Mouse (Mus musculus) adrenal gland, adult 18-20 months (tissue): ENCODE measurements around the gene Rnf19b. TPM values are rescaled to one million over a fixed set of nuclear protein-coding genes. Genes with fewer than 3 reads are reported as not detected.

Source experiments
- DNase-seq, 2 experiments: peaks; one replicate each; pipeline ENCODE4 v3.0.0; 2021 to 2022; ENCODE audit warnings: low spot score in 2 of 2
- total RNA-seq, 2 experiments: library from RNA; stranded (reverse); gene quantifications; 1 replicate in 1 of 2; 2 replicates in 1 of 2; pipeline ENCODE4 v1.2.3; 2021

The Rnf19b gene
- total RNA-seq, 2 experiments from 2014 or later: 28.6 to 41.3 TPM

DNA sequence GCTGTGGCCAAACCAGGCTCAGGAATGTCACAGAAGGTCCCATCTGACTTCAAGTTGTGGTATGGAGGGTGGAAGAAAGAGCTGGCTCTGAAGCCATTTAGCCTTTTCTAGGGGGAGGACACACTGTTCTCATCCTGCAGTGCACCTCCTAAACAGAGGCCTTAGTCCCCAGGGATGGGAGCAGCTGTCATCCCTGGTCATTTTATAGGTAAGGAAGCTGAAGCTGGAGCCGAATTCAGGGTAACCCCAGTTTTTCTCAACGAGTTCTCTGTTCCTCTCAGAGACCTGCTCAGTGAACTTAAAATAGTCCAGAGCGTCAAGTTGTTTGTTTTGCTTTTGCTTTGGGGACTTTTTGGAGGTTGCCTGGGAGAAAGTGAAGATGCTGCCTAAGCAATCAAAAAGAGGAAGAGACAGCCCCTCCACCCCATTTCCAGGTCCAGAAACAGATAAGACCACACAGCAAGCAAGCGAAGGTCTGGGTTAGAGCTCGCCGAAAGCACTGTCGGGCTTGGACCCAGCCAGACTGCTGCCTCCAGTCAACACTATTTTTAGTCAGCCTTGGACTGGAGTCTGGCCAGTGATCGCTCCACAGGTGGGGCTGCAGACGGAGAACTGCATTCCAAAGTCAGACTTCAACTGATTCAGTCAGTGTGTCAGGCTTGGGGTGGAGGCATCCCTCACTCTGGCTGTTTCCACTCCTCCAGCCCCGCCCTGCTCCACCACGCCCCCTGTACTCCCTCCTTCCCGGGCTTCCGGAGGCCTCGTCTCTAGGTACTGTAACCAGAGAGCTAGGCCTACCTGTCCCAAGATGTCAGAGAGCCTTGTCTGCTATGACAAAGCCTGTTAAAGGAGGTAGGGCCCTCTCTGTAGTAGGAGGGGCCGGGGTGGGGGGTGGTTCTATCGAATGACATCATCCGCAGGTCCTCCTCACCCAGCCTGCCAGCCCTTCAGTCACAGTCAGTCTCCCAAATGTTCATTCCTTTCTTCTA is 24.8 kb upstream of the Rnf19b start:
- DNase-seq: peak; percentile 62 to 67

DNA sequence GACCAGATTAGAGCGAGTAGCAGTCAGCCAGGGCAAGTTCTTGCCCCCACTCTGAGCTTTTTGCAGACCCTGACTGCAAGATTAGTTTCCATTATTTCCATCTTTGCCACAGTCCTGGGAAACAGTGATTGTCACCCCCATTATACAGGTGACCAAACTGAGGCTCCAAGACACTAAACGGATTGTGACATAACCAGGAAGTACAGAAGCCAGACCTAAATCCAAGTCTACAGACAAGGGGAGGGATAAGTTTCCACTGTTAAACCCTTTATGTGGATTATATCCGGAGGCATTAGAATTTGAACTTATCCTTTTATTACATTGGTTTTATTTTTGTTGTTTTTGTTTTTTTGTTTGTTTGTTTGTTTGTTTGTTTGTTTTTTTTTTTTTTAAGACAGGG is 23.8 kb upstream of the Rnf19b start:
- no peak for DNase-seq

DNA sequence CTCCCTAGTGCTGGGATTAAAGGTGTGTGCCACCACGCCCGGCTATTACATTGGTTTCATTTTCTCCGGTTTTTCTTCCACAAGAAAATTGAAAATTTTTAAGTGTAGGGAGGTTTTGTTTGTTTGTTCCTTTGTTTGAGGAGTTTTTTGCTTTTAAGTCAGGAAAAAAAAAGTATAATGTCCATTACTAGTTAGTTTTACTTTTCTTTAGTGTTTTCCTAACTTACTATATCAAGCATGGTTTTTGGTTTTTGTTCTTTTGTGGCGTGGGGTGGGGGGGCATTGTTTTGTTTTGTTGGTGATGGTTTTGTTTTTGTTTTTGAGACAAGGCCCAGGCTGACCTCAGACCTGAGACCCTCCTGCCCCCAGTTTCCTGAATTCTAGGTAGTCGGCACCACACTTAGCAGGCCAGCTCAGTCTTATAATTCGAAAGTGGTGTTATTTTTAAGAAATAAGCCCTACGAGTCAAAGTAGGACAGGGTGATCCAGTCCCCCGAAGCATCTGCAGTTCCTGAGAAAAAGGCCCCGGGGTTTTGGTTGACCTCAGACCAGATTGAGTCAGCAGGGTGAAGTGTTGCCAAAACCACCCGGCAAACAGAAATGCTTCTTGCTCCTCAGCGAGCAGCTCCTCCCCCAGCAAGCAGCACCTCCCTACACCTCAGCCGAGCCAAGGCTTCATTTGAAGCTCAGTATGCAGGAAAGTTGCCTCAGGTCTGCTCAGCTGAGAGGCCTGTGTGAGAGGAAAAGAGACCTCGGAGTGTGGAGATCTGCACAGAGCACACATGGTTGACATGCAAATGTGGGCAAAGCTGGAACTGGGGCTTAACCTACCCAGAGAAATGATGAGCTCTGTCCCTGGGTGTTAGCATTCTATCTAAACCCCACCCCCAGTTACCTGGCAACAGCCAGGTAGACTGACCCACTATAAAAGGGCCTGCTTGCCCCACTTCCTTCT is 23.1 kb upstream of the Rnf19b start:
- DNase-seq: peak; percentile 59 to 64

DNA sequence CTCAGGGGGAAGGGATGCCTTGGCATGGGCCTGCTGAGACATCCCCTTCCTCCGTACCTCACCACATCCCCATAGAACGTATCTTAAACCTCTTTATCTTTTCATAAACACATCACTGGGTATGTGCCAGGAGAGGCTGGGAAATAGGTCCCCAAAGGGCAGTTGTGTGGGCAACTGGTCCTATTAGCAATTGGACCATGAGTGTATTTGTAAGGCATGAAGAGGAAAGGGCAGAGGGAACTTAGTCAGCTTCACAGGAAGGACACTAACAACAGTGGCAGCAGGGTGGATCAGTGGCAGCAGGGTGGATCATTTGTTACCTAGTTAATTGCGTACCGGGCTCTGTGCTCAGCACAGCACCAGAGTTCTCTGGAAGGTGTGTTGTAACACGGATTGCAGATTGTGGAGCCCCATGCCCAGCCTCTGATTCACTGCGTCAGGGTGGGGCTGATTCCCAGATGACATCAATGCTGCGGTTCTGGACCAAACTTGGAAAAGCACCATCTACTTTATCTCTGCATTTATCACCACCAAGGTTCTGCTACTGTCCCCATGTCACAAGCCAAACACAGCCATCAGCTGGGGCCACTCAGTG is 22.1 kb upstream of the Rnf19b start:
- DNase-seq: no peak

DNA sequence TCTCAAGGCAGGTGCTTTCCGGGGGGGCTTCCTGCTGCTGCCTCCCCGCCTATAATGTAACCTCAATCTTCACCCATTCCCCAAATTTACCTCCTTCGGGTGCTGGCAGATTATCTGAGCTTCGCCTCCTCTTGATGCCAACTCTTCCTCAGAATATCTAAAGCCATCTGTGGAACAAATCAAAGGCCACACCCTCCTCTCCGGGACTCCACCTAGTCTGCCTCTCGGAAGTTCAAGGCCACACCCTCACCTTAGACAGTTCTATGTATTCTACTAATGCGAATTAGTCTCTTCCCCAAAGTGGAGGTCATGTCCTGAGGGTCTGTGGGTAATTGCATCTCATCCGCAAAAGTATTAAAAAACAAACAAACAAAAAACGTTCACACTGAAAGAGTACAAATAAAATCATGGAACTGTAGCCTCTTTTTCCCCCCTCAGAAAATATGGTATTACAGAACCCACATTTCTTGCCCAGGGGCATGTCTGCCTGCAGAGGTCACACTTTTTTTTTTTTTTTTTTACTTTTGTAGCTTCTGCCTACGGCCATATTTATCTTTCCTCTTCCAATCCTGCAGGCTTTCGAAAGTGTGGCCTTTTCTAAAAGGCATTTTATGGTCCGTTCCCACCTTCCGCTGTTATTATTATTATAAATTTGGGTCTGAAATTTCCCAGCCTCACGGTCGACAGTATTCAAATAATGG is 10.2 kb upstream of the Rnf19b start:
- DNase-seq: no peak

DNA sequence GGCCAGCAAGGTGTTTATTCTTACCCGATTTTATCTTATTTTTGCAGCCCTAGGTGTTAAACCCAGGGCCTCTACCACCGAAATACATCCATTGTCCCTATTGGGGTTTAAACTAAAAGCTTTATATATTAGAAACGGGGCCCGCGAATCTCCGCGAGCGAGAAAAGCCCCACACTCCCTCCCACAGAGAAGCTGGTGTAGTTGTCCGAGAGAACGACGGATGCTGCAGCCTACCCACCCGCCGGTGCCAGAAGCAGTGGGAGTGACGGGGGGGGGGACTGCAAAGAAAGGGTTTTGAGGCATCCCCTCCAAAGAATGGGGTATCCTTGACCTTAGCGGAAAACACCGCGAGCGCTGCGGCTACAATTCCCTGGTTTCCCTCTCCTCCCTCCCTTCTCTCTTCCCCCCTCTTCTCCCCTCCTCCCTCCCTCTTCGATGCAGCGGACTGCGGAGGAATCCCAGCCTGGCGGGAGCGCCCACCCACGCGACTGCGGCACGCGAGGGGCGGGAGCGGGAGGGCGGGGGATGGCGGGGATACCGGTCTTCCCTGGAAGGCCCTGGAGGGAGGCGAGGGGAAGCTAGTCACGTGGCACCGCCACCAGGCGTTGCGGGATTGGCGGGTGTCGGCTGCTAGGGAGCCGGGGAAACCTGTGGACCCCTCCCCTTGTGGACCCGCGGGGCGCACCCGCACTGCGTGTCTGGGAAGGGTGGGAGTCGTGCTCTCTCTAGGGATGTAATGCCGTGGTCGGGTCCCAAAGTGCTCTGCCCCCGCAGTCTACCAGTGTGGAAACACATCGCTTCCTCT is 9.4 kb upstream of the Rnf19b start:
- DNase-seq: peak; percentile 61 to 66

DNA sequence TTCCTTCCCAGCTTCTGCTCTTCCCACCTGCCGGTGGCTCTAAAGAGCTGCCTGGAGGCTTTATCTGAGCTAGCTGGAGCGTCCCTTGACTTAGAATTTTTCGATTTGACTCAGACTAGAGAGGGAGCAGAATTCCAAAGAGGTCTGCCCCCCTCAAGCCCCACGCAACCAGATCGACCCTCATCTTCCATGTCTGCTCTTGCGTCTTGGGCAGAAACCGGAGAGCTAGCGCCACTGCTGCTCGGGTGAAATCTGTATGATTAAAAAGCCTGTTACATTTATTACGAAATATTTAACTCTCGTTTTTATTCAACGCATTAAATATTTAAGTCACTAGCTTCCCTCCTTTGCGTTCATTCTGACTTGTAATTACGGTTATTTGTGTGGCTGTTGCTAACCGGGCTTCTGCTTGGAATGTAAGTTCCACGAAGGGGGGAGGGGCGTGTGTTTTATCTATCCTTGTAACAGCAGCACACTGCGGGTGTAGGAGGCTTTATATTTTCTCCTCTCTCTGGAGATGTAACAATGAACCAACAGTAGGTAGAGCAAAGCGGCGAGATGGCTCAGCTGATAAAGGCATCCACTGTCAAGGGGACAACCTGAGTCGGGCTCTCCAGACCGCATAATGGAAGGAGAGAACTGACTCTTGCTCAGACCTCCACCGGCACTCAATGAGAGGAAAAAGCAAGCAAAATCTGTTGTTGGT is 8.6 kb upstream of the Rnf19b start:
- DNase-seq: no peak

DNA sequence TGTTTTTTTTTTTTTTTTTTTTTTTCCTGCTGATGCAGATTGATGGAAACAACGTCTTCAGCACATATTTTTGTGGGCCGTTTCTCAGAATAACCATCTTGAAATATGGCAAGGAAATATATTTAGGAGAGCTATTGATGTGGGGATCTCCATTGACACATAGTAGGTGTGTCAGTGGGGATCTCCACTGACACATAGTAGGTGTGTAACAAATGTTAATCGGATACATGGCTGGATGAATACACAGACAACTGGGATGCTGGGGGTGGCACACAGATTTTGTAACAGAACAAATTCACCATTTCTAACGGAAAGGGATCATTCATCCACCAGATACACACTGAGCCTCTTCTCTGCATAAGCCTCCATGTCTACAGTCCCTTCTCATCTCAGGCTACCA is 7.7 kb upstream of the Rnf19b start:
- DNase-seq: no peak

DNA sequence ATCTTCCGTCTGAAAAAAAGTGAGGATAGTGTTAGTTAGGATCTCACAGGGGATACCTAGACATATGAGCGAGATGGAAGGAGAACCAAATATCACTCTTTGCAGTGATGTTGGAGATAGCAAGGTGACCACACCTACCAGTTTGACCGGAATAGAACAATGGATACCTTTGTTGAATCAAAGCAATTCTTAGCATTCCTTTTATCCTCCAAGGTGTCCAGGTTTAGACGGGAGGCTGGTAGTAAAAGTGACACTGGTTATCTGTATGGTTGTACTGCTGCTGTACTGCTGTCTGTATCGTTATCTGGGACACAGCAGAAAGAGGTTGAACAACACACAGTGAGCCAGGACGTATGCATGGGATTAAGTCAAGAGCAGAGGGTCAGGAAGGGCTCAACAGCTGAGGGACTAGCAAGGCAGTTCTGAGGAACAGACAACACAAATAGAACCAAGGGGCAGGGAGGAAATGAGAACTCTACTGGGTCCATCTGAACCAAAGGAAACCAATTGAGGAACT is 7.1 kb upstream of the Rnf19b start:
- DNase-seq: no peak

DNA sequence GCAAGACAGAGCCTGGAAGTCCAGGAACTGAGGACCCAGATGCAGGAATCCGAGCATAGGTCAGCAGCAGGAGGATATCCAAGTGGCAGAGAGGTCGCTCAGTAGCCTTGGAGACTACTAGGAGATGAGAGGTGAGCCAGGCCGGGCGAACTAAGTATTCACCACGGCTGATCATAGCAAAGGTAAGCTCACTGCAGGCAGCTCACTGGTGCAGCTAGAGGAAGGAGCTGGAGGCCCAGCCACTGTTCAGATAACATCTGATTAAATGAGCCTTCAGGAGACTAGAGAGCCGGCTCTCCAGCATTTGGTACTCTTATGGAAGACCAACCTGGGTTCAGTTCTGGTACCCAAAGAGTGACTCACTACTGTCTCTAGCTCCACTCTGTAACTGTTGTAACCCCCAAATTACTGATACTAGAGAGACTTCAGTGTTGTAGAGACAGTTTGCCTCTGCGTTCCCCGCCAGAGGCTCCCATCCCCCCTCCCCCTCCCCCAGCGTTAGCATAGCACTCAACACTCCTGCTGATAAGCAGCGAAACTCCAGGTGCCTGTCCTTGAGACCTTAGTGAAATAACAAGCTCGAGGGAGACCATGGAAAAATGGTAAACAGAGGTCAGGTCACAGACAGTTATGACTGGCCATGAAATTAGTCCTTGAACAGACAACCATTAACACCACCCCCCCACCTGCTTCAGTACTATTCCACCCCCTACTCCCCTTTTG is 6.4 kb upstream of the Rnf19b start:
- no peak for DNase-seq

DNA sequence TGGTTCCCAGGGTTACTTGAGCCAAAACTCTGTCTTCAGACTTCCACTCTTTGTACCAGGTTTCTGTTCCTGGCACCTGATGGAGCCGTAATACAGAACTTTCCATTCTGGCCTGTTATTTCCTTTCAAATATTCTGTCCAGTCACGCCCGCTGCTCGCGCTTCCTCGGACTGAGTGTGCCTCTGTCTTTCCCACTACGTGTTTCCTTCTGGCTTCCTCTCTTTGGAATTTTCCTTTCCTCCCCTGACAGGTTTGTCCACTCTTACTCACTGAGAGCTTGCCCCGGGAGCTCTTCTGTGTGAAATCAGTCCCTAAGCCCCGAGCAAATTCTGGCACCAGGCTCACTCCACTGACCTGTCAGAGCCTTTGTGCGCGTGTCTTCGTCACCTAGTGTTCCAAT is 3.3 kb upstream of the Rnf19b start:
- DNase-seq: no peak

DNA sequence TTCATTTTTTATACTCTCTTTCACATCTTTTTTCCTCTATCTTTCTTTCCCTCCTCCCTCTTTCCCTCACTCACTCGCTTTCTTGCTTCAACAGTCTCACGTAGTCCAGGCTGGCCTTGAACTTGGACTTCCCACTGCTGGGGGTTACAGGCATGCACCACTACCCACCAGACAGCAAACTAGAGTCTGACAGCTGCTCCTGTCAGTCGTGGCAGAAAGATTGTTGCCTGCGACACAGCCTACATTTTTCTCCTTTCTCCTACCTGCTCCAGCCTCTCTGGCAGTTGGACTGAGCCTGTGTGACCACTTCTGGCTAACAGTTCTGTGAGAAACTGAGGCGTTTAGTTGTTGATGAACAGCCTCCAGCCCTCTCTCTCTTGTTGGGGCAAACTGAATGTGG is 2.5 kb upstream of the Rnf19b start:
- no peak for DNase-seq

DNA sequence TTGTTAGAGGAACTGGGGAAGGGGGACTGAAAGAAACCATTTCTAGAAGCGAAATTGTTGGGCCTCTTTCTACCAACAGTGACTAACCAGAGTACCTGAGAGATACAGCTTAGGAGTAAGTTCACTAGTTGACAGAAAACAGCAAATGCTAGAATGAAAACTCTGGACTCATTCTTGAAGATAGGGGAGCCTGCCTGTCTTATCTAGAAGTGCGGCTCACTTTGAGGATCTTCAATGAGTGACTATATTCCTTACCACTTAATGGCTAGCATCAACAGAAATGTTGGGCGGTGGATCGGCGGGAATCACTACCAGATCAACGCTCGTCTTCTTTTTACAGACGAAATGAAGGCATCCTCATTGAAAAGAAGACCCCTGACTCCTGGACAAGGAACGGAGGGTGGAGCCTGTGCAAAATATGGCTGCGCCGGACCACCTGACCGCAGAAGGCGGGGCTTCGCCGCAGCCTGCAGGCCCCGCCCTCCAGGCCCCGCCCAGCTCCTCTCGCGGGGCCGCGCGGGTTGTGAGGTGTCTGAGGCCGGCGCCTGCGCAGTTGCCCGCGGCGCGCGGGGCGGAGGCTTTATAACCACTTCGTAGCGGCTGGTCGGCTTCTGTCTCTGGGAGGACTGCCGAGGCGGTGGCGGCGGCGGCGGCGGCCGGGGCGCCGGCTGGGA is 401 bp upstream of the Rnf19b start:
- DNase-seq: peak; percentile 98

DNA sequence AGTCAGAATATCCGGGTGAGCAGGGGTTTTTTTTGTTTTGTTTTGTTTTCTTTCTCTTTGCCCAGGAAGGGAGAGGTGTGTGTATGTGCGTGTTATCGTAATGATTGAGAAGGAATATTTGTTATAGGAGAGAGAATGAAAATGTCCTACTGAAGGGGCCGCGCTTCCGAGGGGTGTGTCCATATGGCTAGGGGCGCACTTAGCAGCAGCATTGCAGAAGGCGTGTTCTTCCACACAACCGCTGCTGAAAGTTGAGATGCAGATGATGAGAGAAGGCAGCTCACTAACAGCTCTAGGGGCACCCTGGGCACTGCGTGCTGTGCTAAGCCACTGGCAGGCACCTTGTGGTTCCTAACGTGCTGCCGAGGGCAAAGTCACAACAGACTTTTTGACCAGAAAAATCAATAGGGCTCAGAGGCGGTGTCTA is 1.1 kb downstream of the Rnf19b start:
- peak; percentile 19 to 35 for DNase-seq

DNA sequence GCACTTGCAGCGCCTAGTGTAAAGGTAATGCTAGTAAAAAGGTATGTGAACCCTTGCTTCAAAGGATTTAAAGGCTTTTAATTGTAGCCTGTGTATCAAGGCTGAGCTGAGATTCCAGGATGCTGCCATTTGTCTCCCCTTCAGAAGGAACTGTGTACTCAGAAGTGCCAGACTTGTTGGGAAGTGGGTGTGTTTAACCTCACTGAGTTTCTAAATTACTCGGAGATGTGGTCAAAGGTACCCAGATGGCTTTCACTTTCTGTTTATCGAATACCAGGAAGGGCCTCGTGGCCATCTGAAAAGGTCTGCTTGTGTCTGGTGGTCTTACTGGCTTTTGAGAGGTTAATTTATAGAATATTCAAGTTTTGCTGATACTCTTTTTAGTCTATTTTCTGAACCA is 1.9 kb downstream of the Rnf19b start:
- DNase-seq: no peak

DNA sequence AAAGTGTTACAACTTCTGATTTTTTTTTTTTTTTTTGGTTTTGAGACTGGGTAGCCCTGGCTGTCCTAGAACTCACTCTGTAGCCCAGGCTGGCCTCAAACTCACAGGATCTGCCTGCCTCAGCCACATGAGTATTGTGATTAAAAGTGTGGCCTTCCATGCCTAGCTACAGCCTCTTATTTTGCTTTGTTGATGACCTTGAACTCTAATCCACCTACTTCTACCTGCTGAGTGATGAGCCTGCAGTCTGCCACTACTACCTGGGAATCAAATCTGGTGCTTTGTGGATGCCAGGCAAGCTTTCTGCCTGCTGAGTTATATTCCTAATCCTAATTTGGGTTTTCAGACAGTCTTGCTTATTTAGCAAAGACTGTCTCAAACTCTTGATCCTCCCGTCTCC is 3.4 kb downstream of the Rnf19b start:
- no peak for DNase-seq

DNA sequence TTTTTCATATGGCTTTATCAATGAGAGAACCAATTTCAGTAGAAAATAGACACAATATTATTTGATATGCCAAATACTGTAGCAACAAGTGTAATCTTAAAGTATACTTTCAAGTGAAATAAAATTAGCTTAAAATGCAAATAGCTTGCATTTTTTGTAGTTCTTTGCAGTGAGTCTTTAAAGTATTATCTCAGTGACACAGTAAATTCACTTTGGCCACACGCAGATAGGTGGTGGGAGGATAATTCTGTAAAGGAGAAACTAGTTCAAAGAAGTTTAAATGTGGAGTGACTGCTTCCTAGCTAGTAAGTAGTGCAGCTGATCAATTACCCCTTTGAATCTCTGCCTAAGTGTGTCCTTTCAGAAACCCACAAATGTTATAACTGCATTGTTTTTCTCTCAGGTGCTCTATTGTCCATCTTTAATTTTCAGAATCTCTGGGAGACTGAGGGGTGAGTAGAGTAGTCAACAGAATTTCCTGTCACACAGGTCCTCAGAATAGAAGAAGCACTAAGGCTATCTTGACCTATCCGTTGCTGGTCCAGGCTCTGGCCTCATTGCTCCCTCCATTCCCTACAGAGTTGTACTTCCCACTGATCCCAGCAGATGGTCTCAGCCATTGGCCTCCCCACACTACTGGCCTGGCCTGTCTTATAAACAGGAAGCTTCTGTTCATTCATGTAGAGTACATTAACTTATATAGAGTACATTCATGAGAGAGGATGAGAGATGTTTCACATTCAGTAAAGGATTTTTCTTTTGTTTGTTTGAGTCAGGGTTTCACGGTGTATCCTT is 4.4 kb downstream of the Rnf19b start:
- no peak for DNase-seq
